Mouse (Mus musculus) MEL (cell line): ENCODE measurements around the gene Ms4a1.

Experiments used
- CHD1 ChIP-seq: IDR thresholded peaks from 2 replicates; pipeline ENCODE4 v1.6.1; 2012; ENCODE audit warnings: low read depth, mild to moderate bottlenecking, inconsistent platforms, low read length, improper control_type of control experiment
- CTCF ChIP-seq, 3 experiments: IDR thresholded peaks in 2 of 3; conservative IDR thresholded peaks in 1 of 3; 2 replicates each; pipeline ENCODE4 v1.5.1; 2011 to 2012; ENCODE audit warnings: low read length in 3 of 3, low read depth in 2 of 3, mild to moderate bottlenecking in 2 of 3, improper control_type of control experiment in 1 of 3, inconsistent platforms in 1 of 3, mixed read lengths in 1 of 3, moderate library complexity in 1 of 3; ENCODE audit not compliant: control insufficient read depth in 1 of 3, insufficient read depth in 1 of 3, poor library complexity in 1 of 3, severe bottlenecking in 1 of 3
- GABPA ChIP-seq: IDR thresholded peaks from 2 replicates; pipeline ENCODE4 v1.6.1; 2012; ENCODE audit warnings: low read depth, mild to moderate bottlenecking, inconsistent platforms, low read length, improper control_type of control experiment, moderate library complexity
- GATA1 ChIP-seq: IDR thresholded peaks from 2 replicates; pipeline ENCODE4 v1.6.1; 2011; ENCODE audit warnings: low read depth, low read length, improper control_type of control experiment
- NELFE ChIP-seq: IDR thresholded peaks from 2 replicates; pipeline ENCODE4 v1.6.1; 2011; ENCODE audit warnings: low read depth, low read length, improper control_type of control experiment
- POLR2A ChIP-seq, 2 experiments: IDR thresholded peaks; 2 replicates each; pipeline ENCODE4 v1.6.1; 2011 to 2012; ENCODE audit warnings: low read length in 2 of 2, mild to moderate bottlenecking in 2 of 2, control low read depth in 1 of 2, improper control_type of control experiment in 1 of 2, low read depth in 1 of 2, moderate library complexity in 1 of 2; ENCODE audit not compliant: control insufficient read depth in 1 of 2, insufficient read depth in 1 of 2, poor library complexity in 1 of 2
- TAL1 ChIP-seq: IDR thresholded peaks from 2 replicates; pipeline ENCODE4 v1.6.1; 2012; ENCODE audit warnings: mild to moderate bottlenecking, inconsistent platforms, low read length, moderate library complexity, mixed read lengths
- USF2 ChIP-seq, 2 experiments: IDR thresholded peaks; 2 replicates each; pipeline ENCODE4 v1.6.1; 2011 to 2012; ENCODE audit warnings: improper control_type of control experiment in 2 of 2, low read length in 2 of 2, borderline replicate concordance in 1 of 2, inconsistent platforms in 1 of 2, low read depth in 1 of 2, mild to moderate bottlenecking in 1 of 2; ENCODE audit not compliant: insufficient read depth in 1 of 2
- ZKSCAN1 ChIP-seq: IDR thresholded peaks from 2 replicates; pipeline ENCODE4 v1.6.1; 2012; ENCODE audit warnings: low read depth, mild to moderate bottlenecking, inconsistent platforms, low read length, improper control_type of control experiment, moderate library complexity

GRCm38 (mm10) chr19:11292990-11293389 lies 26.9 kb upstream of the Ms4a1 start:
- TF ChIP-seq CTCF (IDR thresholded peaks at IDR 0.05 in 2 of 3, conservative IDR thresholded peaks at IDR 0.05 in 1 of 3; ENCODE audit: control insufficient read depth in 1 of 3, insufficient read depth in 1 of 3, low read depth in 2 of 3, low read length in 3 of 3, poor library complexity in 1 of 3, severe bottlenecking in 1 of 3): no peak
- no peak for TF ChIP-seq POLR2A (IDR thresholded peaks at IDR 0.05; ENCODE audit: control insufficient read depth in 1 of 2, insufficient read depth in 1 of 2, low read depth in 1 of 2, low read length in 2 of 2, poor library complexity in 1 of 2)
- no peak for TF ChIP-seq GABPA
- no peak for TF ChIP-seq USF2 (IDR thresholded peaks at IDR 0.05; ENCODE audit: borderline replicate concordance in 1 of 2, insufficient read depth in 1 of 2, low read depth in 1 of 2, low read length in 2 of 2)
- TF ChIP-seq NELFE: no peak
- TF ChIP-seq CHD1: no peak
- TF ChIP-seq ZKSCAN1: no peak
- no peak for TF ChIP-seq TAL1
- no peak for TF ChIP-seq GATA1
